Mouse (Mus musculus) lung, adult 2 months (tissue): ENCODE data around the gene Gm16513. TPM values are rescaled to one million over a fixed set of nuclear protein-coding genes. Genes with fewer than 3 reads are reported as not detected.
"Not testable (repeated sequence)": the region's sequence is repeated elsewhere in the genome, so short reads cannot be mapped to it uniquely, and the experiment has no call there.

Source experiments
- DNase-seq: peaks from one replicate; pipeline ENCODE4 v3.0.0; 2022
- H3K4me1 ChIP-seq: fragments of 200-500 bp; 2 replicates; pipeline ENCODE4 v1.6.1; 2011; ENCODE audit warnings: low read length; ENCODE audit not compliant: control insufficient read depth, insufficient read depth
- H3K4me3 ChIP-seq: fragments of 200-500 bp; replicated peaks from 2 replicates; pipeline ENCODE3; 2011; ENCODE audit warnings: low read depth, mild to moderate bottlenecking, control low read depth, low read length; ENCODE audit errors: extremely low read depth
- WGBS: fragments of 180-500 bp; shearing (Covaris S2); methylation state at CpG from one replicate; pipeline ENCODE4 v1.1.7; 2018; 5-methylcytosine and 5-hydroxymethylcytosine counted together
- polyA plus RNA-seq: library from polyadenylated mRNA; depleted of rRNA; stranded (reverse); fragments of >200 nt; gene quantifications from 2 replicates; pipeline ENCODE4 v1.2.3, GENCODE M21; 2012; rRNA removed

Gene Gm16513
- polyA plus RNA-seq, result not detected in 2 replicates

- not testable (repeated sequence) for H3K4me1 ChIP-seq, H3K4me3 ChIP-seq, DNase-seq
- WGBS, result no CpG with 5 or more reads among the region's 1 CpGs
Measured at GRCm38 (mm10) chr5:95182324-95182723, at the start of gene Gm16513. Gene Gm16513, plus strand, starts transcription at chr5:95182624.

Other genes with a start within 250 kb of the Gm16513 start
- not detected in 2 replicates for gene Gm6367, start 194.0 kb upstream of the Gm16513 start, polyA plus RNA-seq
- not detected in 2 replicates for gene Gm7942, start 75.7 kb upstream of the Gm16513 start, polyA plus RNA-seq
- not detected in 2 replicates for gene Gm10424, start 90.1 kb downstream of the Gm16513 start, polyA plus RNA-seq
- gene Gm3259, start 123.3 kb downstream of the Gm16513 start, polyA plus RNA-seq, result not detected in 2 replicates